Mouse (Mus musculus) neural tube, embryonic 14.5 days (tissue): ENCODE data around the gene Mup4. TPM values are rescaled to one million over a fixed set of nuclear protein-coding genes. Genes with fewer than 3 reads are reported as not detected.

Experiments used
- ATAC-seq: fragments of 200-750 bp; cut with Nextera tagmentation; 2 replicates; pipeline ENCODE4 v1.8.0; 2017; ENCODE audit warnings: low read depth, mild to moderate bottlenecking, moderate TSS enrichment, moderate library complexity
- H3K27ac ChIP-seq: fragments of 300-500 bp; sonication (generic); 2 replicates; pipeline ENCODE4 v1.5.1; 2014; ENCODE audit warnings: low read depth, mild to moderate bottlenecking, control low read depth, low read length, moderate library complexity, mixed read lengths
- H3K27me3 ChIP-seq: fragments of 300-500 bp; sonication (generic); 2 replicates; pipeline ENCODE4 v1.6.1; 2014; ENCODE audit warnings: low read length; ENCODE audit not compliant: control insufficient read depth, insufficient read depth
- H3K36me3 ChIP-seq: fragments of 300-500 bp; sonication (generic); 2 replicates; pipeline ENCODE4 v1.6.1; 2014; ENCODE audit warnings: low read length, mixed read lengths; ENCODE audit not compliant: control insufficient read depth, insufficient read depth
- H3K4me1 ChIP-seq: fragments of 300-500 bp; sonication (generic); 2 replicates; pipeline ENCODE4 v1.6.1; 2014; ENCODE audit warnings: low read length; ENCODE audit not compliant: control insufficient read depth, insufficient read depth
- H3K4me2 ChIP-seq: fragments of 300-500 bp; sonication (generic); 2 replicates; pipeline ENCODE4 v1.6.1; 2014; ENCODE audit warnings: mild to moderate bottlenecking, low read depth, low read length, control low read depth
- H3K4me3 ChIP-seq: fragments of 300-500 bp; sonication (generic); 2 replicates; pipeline ENCODE4 v1.5.1; 2014; ENCODE audit warnings: low read depth, low read length, control low read depth, mixed read lengths
- H3K9ac ChIP-seq: fragments of 300-500 bp; sonication (generic); replicated peaks from 2 replicates; pipeline ENCODE4 v1.6.1; 2014; ENCODE audit warnings: low read depth, mild to moderate bottlenecking, control low read depth, low read length, mixed read lengths
- H3K9me3 ChIP-seq: fragments of 300-500 bp; sonication (generic); 2 replicates; pipeline ENCODE4 v1.6.1; 2016; ENCODE audit warnings: low read length; ENCODE audit not compliant: control insufficient read depth
- WGBS: fragments of 180-500 bp; shearing (Covaris S2); extraction: QIAGEN DNeasy Blood & Tissue Kit; methylation state at CpG from one replicate; pipeline ENCODE4 v1.1.7; 2014; 5-methylcytosine and 5-hydroxymethylcytosine counted together
- polyA plus RNA-seq: library from polyadenylated mRNA; unstranded; fragments of >200 nt; fragmentation: Nextera tagmentation; extraction: Ambion mirVana; gene quantifications from 2 replicates; pipeline ENCODE4 v1.2.1, GENCODE M21; 2014

Gene Mup4
- polyA plus RNA-seq, 1 experiment from 2014 or later: not detected

DNA sequence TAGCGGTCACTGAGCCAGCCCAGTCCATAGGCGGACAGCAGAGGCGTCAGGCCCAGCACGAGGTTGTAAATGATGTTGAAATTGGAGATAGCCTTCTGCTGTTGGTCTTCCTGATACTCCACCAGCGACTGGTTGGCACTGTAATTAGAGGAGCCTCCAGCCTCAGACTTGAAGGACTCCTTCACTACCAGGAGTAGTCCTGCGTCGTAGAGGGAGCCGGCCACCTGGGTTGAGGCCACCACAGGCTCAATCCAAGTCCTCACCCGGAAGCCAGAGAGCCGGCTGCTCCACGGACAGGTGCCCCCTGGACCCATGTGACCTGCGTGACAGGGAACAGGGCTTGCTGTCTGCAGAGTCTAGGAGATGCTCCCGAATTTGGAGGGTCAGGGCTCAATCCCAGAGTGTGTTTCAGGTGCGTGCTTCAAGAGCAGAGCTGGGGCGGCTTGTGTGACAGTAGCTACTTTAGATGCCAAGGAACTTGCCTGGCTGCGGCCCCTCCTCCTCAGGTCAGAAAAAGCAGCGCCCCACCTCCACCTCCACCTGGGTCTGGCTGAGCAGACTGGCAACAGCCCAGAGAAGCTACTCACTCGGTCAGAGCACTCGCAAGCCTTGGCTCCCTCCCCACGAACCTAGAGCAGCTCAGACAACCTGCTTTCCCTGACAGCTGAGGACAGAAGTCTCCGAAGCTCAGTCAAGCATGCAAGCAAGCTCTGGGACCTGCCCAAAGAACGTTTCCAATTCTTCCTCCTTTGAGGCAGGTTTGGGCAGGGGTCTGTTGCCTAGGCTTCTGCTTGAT lies 45.7 kb downstream of the Mup4 start, which contains the start of gene Slc46a2:
Gene Slc46a2 (minus strand): TSS at position 449 of the 796 bp plus-strand sequence.
- Histone ChIP-seq H3K36me3 (no peaks in the 10 kb centered on the region), H3K4me2 (no peak within 1 kb of the TSS), H3K9me3 (no peaks in the 10 kb centered on the region), H3K9ac (no peak within 1 kb of the TSS), H3K4me3 (no peak within 1 kb of the TSS), H3K27me3 (no peaks in the 10 kb centered on the region), H3K27ac (no peak within 1 kb of the TSS), H3K4me1 (no peaks in the 10 kb centered on the region)
- ATAC-seq: no peak
- WGBS: 21% methylated on average over 22 of the region's 22 CpGs

DNA sequence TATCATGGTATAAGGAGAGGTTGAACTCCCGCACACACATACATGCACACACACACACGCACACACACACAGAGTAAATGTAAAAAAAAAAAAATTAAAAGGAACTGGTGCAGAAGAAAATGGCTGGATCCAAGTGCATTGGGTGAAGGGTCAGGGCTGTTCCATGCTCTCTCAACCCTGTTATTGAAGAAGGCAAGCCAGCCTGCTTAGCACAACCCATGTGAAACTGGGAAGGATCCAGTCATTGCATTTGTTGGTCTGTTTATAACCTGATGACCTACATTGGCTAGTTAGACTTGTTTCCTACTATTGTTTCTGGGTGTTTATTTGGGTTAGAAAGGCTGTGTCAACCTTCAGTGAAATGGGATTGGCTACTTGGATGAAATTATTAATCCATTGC lies 51.7 kb downstream of the Mup4 start:
- no peaks in the 10 kb centered on the region for H3K27me3 ChIP-seq
- H3K36me3 ChIP-seq: no peaks in the 10 kb centered on the region
- H3K9ac ChIP-seq: no peak overlapping the region
- ATAC-seq: no peak
- H3K4me2 ChIP-seq: no peak overlapping the region
- WGBS: 94% methylated on average over 2 of the region's 2 CpGs
- no peaks in the 10 kb centered on the region for H3K4me1 ChIP-seq
- H3K4me3 ChIP-seq: no peak overlapping the region
- no peaks in the 10 kb centered on the region for H3K9me3 ChIP-seq
- no peak overlapping the region for H3K27ac ChIP-seq

DNA sequence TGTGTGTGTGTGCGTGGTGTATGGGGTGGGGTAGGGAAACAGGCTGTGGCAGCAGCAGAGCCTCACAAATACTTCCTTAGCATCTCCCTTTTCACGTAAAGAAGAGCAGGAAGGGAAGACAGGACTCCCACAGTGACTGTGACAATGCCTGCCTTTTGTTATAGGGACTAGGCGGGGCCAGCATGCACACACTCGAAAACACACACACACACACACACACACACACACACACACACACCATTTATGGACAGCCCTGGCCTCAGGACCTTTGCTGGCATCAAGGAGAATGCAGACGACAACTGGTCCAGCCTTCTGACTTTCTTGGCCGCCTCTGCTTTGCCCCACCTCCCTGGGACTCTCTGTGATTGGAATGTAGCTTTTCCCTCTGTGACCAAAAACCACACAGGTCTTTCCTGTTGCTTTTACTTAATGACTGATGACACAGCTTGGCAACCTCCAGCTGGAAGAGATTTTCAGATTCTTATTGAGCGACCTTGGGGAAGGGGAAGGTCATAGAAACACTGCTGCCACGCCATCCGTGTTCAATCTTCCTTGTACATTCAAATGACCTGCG lies 52.8 kb downstream of the Mup4 start:
- Histone ChIP-seq H3K9me3 (no peaks in the 10 kb centered on the region), H3K27ac (no peak overlapping the region), H3K4me3 (no peak overlapping the region), H3K9ac (no peak overlapping the region), H3K4me2 (no peak overlapping the region), H3K36me3 (no peaks in the 10 kb centered on the region), H3K27me3 (no peaks in the 10 kb centered on the region), H3K4me1 (no peaks in the 10 kb centered on the region)
- WGBS: 54% methylated on average over 10 of the region's 10 CpGs
- ATAC-seq: no peak

DNA sequence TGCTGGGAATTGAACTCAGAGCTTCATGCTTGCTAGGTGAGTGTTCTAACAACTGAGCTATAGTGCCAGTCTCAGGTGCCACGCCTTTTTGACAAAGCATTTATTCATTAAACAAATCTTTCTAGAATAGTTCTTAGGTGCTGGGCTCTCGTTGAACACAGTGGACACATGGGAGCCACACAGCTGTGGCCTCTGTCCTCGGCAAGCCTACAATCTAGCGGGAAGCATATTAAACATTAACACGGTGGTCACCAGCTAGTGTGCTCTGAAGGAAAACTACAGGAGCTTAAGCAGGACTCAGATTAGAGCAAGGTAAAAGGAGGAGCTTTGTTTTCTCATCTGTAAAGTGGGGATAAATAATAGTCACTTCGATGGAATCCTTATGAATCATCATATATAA lies 53.4 kb downstream of the Mup4 start:
- 86% methylated on average over 6 of the region's 6 CpGs for WGBS
- Histone ChIP-seq H3K27me3 (no peaks in the 10 kb centered on the region), H3K36me3 (no peaks in the 10 kb centered on the region), H3K9ac (no peak overlapping the region), H3K4me3 (no peak overlapping the region), H3K4me2 (no peak overlapping the region), H3K9me3 (no peaks in the 10 kb centered on the region), H3K27ac (no peak overlapping the region), H3K4me1 (no peaks in the 10 kb centered on the region)
- no peak for ATAC-seq

Other genes with a start within 250 kb of the Mup4 start
- gene Inip, start 159.1 kb downstream of the Mup4 start, polyA plus RNA-seq: 53.5 and 60.6 TPM in 2 replicates
- 18.9 and 20.5 TPM in 2 replicates for gene Snx30, start 154.9 kb downstream of the Mup4 start, polyA plus RNA-seq
- gene Slc46a2, start 45.7 kb downstream of the Mup4 start, polyA plus RNA-seq: 0.07 and 0.12 TPM in 2 replicates
- gene Mup6, start 3.6 kb upstream of the Mup4 start, polyA plus RNA-seq: not detected in 2 replicates
- not detected in 2 replicates for gene Mup7, start 109.8 kb upstream of the Mup4 start, polyA plus RNA-seq
- gene Mup2, start 193.6 kb upstream of the Mup4 start, polyA plus RNA-seq: not detected in 2 replicates